Mouse (Mus musculus): Measurements from ENCODE around the gene Men1. TPM values are rescaled to one million over a fixed set of nuclear protein-coding genes. Genes with fewer than 3 reads are reported as not detected.

The Men1 gene
- total RNA-seq, 2 experiments from 2014 or later, result 7.0 to 7.8 TPM

DNA sequence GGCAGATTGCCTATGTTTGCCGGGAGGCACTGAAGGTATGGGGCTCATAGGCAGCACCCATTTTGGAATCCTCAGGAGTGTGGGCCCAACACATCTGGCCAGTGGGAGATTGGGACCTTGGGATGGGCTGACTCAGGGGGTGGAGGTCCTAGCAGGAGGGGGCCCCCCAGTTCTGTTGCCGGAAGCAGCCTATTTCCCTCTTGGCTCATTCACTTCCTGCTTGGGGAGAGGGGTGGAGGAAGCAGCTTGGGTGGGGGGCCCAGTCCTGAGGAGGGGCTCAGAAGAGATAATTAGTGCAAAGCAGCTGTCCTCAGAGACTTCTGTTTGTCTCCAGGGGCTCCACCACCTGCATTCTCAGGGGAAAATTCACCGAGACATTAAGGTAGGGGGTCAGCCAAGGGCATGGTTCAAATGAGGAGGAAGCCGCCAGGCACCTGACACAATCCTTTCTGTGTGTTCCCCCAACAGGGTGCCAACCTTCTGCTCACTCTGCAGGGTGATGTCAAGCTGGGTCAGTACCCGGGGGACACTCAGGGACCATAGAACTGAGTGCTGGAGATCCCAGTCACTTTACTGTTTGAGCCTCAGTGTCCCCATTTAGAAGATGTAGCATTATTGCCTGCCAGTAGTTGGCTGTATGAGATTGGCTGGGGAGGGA lies 7.6 kb downstream of the Men1 start:
- peak overlapping the region; percentile 89 for H3K27ac ChIP-seq
- intact Hi-C loops (cut with DNase I), result no loop called here
- TF ChIP-seq CTCF (IDR thresholded peaks at IDR 0.05), result no peak
- H3K4me3 ChIP-seq, result peak overlapping the region; percentile 94
- peak; percentile 27 for DNase-seq

DNA sequence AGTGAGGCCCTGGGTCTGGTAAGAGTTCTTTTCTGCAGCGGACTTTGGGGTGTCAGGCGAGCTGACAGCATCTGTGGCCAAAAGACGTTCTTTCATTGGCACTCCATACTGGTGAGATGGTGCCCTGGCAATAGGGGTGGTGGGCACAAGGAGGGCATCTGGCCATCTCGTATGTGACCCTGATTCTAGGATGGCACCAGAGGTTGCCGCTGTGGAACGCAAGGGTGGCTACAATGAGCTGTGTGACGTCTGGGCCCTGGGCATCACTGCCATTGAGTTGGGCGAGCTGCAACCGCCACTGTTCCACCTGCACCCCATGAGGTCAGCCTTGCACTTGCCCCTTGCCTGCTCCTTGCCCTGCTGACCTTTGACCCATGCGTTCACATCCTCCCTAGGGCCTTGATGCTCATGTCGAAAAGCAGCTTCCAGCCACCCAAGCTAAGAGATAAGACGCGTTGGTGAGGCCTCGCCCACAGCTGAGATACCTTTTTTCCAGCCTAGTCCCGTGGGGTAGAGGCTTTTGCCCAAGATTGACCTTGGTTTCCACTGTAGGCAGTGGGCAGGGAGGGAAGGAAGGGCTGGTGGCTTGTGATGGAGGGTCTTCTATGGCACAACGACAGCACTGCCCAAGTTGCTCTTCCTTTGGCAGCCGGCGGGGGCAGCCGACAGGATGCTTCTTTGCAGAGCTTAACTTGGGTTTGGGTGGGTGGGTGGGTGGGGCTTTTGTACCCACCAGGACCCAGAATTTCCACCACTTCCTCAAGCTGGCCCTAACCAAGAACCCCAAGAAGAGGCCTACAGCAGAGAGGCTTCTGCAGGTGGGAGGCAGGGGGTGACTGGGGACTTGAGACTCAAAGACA lies 8.5 kb downstream of the Men1 start:
- DNase-seq, result peak; percentile 18
- no peak for TF ChIP-seq CTCF (IDR thresholded peaks at IDR 0.05)
- Histone ChIP-seq H3K27ac (peak overlapping the region; percentile 89), H3K4me3 (peak overlapping the region; percentile 94)
- intact Hi-C loops (cut with DNase I), result no loop called here

DNA sequence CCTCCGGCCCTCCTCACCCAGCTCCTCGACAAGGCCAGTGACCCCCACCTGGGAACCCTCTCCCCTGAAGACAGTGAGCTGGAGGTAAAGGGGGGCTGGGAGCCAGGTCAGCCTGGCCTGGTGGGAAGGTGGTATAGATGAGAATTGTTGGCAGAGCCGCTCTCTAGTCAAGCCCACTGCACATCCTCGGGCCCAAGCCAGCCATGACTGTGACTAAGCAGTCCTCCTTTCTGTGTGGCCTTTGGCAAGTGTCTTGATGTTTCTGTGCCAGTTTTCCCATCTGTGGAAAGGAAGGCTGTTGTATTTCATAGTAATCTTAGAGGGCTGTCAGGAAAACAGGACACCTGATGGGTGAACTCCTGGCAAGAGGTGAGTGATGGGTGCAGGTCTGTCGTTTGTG lies 9.2 kb downstream of the Men1 start:
- Histone ChIP-seq H3K27ac (no peak overlapping the region), H3K4me3 (no peak overlapping the region)
- intact Hi-C loops (cut with DNase I), result no loop called here
- DNase-seq, result peak; percentile 29
- TF ChIP-seq CTCF (IDR thresholded peaks at IDR 0.05), result no peak

DNA sequence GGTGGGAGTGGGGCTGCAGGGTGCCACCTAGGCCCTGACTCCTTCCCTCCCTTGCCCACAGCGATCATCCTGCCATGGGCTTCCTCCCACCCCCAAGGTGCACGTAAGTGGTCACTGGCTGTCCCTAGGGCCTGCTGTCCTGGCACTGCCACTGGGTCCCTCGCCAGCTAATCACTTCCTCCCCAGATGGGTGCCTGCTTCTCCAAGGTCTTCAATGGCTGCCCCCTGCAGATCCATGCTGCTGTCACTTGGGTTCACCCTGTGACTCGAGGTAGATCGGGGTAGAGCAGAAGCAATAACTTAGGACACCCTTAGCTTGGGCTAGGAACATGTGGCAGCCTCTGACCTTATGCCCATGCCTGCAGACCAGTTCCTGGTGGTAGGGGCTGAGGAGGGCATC lies 11.2 kb downstream of the Men1 start:
- Histone ChIP-seq H3K27ac (no peak overlapping the region; the same call in 1 of the 2 replicates), H3K4me3 (peak overlapping the region; percentile 3; the same call in 1 of the 2 replicates)
- intact Hi-C loops (cut with DNase I), result no loop called here
- TF ChIP-seq CTCF (IDR thresholded peaks at IDR 0.05), result no peak
- no peak for DNase-seq

DNA sequence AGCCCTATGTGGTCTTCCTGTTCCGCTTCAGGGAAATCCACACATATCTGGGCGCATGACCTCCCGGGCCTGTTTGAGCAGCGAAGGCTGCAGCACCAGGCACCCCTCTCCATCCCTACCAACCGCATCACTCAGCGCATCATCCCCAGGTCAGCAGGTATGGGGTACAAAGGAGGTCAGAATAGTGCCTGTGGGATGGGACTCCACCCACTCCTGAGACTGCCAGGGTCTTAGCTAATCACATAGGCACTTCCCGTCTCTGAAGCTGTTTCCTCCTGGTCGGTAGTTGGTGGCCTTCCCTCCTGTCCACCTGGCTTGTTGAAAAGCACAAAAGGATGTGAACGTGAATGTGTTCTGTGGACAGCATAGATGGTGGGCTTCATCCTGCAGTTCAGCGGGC lies 11.9 kb downstream of the Men1 start:
- DNase-seq, result peak; percentile 17
- peak overlapping the region; percentile 3; the same call in 1 of the 2 replicates for H3K4me3 ChIP-seq
- no peak overlapping the region for H3K27ac ChIP-seq
- intact Hi-C loops (cut with DNase I), result no loop called here
- TF ChIP-seq CTCF (IDR thresholded peaks at IDR 0.05), result no peak

DNA sequence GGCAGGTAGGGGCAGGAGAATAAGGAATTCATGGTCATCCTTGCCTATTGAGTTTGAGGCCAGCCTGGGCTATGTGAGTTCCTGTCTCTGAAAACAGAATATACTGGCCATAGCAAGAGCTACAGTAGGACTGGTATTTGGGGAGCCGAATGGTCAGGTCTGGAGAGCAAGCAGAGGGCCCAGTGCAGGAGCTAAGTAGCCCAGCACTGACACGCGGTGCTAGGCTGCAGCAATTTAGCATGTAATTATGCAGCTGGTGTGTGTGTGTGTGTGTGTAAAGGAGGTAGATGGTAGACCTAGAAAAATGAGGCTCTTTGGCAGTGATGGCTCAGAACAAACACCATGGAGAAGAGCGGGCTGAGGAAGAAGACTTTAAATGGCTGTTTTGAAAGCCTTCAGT lies 12.8 kb downstream of the Men1 start:
- H3K27ac ChIP-seq, result no peak overlapping the region
- TF ChIP-seq CTCF (IDR thresholded peaks at IDR 0.05), result no peak
- H3K4me3 ChIP-seq, result no peak overlapping the region
- intact Hi-C loops (cut with DNase I), result no loop called here
- peak; percentile 11 for DNase-seq

DNA sequence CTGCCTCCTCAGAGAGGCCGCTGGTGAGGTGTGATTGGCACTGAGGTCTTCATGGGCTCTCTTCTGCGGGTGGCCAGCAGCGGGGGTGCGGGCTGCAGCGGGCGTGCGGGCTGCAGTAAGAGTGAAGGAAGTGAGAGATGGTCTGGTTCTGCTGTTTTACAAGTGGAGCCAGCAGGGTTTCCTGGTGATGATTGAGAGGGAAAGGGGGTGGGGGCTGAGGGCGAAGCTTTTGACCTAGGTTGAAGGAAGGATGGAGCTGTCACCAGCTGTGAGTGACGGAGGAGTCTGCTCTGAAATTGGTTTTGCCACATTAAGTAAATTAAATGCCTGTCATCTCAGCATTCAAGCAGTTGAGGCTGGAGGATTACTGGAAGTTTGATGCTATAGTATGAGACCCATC lies 13.9 kb downstream of the Men1 start:
- TF ChIP-seq CTCF (IDR thresholded peaks at IDR 0.05), result no peak
- Histone ChIP-seq H3K27ac (0 out of 2 replicates have a peak overlapping the region, but pooled peaks have one; percentile 8), H3K4me3 (no peak overlapping the region)
- DNase-seq, result peak; percentile 14
- intact Hi-C loops (cut with DNase I), result no loop called here

DNA sequence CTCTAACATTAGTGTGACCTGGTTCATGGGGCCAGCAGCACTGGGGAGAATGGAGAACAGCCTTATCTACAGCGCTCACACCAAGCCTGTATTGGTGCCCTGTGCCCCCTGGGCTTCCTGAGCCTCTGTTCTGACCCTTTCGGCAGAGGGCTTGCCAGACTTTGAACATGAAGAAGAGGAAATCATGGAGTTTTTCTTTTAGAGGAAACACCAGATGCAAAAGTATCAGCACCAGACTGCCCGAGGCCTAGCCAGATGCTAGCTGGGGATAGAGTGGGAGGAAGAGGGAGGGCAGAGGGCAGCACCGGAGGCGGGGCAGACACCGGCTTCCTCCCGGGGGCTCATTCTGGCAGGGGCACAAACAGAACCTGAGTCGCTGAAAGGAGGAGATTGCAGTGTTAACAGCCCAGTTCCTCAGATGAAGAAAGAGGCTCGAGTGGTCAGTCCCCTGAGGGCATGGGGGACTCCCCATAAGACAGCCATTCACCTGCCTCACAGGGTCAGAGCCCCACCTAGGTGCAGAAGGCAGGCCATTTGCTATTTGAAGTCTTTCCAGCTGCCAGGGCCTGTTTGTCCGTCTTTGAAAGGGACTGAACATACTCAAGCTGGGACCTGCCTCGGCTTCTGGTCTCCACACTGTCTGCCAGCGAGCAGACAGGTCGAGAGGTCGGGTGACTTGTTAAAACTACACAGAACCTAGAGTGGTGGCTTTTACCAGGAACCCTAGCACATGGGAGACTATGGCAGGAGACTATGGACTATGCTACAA lies 14.6 kb downstream of the Men1 start:
- H3K4me3 ChIP-seq, result no peak overlapping the region
- peak; percentile 35 for DNase-seq
- intact Hi-C loops (cut with DNase I), result no loop called here
- peak overlapping the region; percentile 8; the same call in 1 of the 2 replicates for H3K27ac ChIP-seq
- TF ChIP-seq CTCF (IDR thresholded peaks at IDR 0.05), result no peak

DNA sequence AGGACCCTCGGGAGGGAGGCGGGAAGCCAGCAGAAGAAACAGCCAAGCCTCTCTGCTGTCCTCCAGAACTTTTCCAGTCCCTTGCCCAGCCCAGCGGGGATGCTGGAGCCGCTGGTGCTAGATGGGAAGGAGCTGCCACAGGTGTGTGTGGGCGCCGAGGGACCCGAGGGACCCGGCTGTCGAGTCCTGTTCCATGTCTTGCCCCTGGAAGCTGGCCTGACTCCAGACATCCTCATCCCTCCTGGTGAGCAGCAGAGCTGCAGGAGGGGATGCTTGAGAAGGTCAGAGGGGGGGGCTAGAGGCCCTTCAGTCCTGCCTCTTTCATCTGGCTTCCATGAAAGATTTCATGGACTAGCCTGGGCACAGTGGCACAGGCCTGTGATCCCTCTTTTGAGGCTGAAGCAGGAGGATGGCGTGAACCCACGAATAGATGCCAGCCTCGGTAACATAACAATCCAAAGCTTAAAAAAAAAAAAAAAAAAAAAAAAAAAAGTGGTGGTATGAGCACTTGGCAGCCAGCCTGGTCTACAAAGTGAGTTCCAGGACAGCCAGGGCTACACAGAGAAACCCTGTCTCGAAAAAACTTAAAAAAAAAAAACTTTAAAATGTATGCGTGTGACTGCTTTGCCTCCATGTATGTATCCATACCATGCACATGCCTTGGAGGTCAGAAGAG lies 16.8 kb downstream of the Men1 start:
- Histone ChIP-seq H3K27ac (no peak overlapping the region), H3K4me3 (no peak overlapping the region)
- peak; percentile 6 for DNase-seq
- intact Hi-C loops (cut with DNase I), result no loop called here
- no peak for TF ChIP-seq CTCF (IDR thresholded peaks at IDR 0.05)

DNA sequence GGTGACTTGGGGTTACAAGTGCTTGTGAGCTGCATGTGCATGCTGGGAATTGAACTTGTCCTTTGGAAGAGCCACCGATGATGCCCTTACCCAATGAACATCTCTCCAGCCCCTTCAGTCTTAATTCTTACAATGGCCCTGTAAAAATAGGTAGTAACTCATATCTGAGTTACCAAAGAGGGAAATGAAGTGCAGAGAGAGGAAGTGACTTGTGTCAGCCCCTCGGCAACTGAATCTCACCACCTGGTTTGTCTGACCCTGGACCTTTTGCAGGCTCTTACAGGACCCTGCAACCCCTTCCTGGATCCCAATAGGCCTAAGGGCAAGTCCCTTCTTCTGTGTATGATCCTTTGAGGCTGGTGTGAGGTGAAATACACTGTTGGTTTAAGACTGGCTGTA lies 17.3 kb downstream of the Men1 start:
- DNase-seq, result peak; percentile 5
- no peak for TF ChIP-seq CTCF (IDR thresholded peaks at IDR 0.05)
- intact Hi-C loops (cut with DNase I), result no loop called here
- Histone ChIP-seq H3K27ac (no peak overlapping the region), H3K4me3 (no peak overlapping the region)

DNA sequence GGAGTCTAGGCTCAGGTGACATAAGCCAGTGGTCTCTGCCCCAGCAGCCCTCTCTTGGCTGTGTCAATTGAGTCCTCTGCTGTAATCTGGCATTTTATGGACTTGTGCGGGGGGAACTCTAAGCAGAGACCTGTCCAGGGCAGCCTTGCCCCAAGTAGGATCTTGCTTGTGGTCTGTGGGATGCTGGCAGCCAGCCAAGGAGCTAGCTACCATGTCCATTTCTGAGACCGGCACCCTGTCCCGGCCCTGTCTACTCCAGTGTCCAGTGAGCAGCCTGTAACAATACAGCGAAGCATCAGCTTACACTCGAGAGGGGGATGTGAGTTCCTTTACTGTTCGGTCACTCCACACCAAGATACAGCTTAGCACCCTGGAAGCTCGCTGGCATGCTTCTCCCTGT lies 19.3 kb downstream of the Men1 start:
- peak; percentile 19 for DNase-seq
- intact Hi-C loops (cut with DNase I), result no loop called here
- Histone ChIP-seq H3K27ac (peak overlapping the region; percentile 20; the same call in 1 of the 2 replicates), H3K4me3 (no peak overlapping the region)
- no peak for TF ChIP-seq CTCF (IDR thresholded peaks at IDR 0.05)

DNA sequence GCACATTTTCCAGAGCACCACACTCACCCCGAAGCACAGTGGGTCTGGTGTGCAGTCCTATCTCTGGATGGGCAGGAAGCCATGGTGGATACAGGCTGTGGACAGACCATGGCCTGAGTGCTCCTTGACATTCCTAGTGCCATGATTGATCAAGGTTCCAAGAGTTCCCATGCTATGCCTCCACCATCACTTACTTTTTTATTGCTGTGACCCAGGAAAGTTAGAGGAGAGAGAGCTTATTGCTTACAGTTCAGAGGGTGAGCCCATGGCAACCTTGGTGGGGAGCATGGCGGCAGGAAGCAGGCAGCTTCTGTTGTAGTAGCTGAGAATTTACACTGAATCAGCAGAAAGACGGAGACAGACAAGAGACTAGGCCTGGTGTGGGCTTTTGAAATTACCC lies 26.5 kb downstream of the Men1 start:
- TF ChIP-seq CTCF (IDR thresholded peaks at IDR 0.05), result no peak
- peak; percentile 15 for DNase-seq
- Histone ChIP-seq H3K4me3 (no peak overlapping the region), H3K27ac (no peak overlapping the region)
- intact Hi-C loops (cut with DNase I), result no loop called here
